ENCODE assay signal across 13 mouse cellular contexts in genomic region chr16:21318009-21318639, GRCm38 (mm10).
DNase-seq lines count a peak whose midpoint lies in the region; ATAC-seq lines count a peak whose summit lies in the region.
"Had no signal": no experiment of that assay in that cellular context is flagged by ENCODE, and none has a peak within 500 bp of the region (broad histone marks: within the 10 kb centered on the region; RNA-seq: fewer than 3 reads in every experiment).

No protein-coding gene starts in this region.

- peak overlapping the region; percentile 77 for H3K27ac ChIP-seq in heart, embryonic 10.5 days
- peak overlapping the region; percentile 61 for H3K27ac ChIP-seq in embryonic facial prominence, embryonic 14.5 days (replicated peaks; ENCODE audit: low read depth, low read length)
- peak overlapping the region; percentile 29; the same call in 1 of the 2 replicates for H3K27ac ChIP-seq in limb, embryonic 13.5 days
- H3K27ac ChIP-seq: kidney, postnatal 0 days had no signal

- H3K36me3 ChIP-seq in heart, embryonic 10.5 days = no peaks in the 10 kb centered on the region
- H3K36me3 ChIP-seq in embryonic facial prominence, embryonic 14.5 days (ENCODE audit: control insufficient read depth, insufficient read depth, low read length) = no peaks in the 10 kb centered on the region
- H3K36me3 ChIP-seq in limb, embryonic 13.5 days = no peaks in the 10 kb centered on the region

- no peaks in the 10 kb centered on the region for H3K9me3 ChIP-seq in heart, embryonic 10.5 days
- no peaks in the 10 kb centered on the region for H3K9me3 ChIP-seq in embryonic facial prominence, embryonic 14.5 days (ENCODE audit: control insufficient read depth, low read length)
- no peaks in the 10 kb centered on the region for H3K9me3 ChIP-seq in limb, embryonic 13.5 days

- DNase-seq in heart, embryonic 10.5 days (ENCODE audit: low spot score) = no peak
- no peak for DNase-seq in heart, postnatal 36 days
- DNase-seq in 3T3-L1 (ENCODE audit: low read depth, low spot score) = peak; percentile 71
- DNase-seq in embryonic facial prominence, embryonic 14.5 days (ENCODE audit: low spot score) = no peak
- no peak for DNase-seq in natural killer cell, adult 2 months (ENCODE audit: low spot score in 2 of 2)
- no peak for DNase-seq in kidney, postnatal 10 days
- no peak for DNase-seq in adrenal gland, postnatal 14 days
- DNase-seq: cerebellum, postnatal 36 days; lung, adult 2 months had no signal

- H3K4me1 ChIP-seq in heart, embryonic 10.5 days = peaks cover 65% of the 10 kb centered on the region
- H3K4me1 ChIP-seq in embryonic facial prominence, embryonic 14.5 days (ENCODE audit: control insufficient read depth, insufficient read depth, low read length) = peaks cover 50% of the 10 kb centered on the region
- peaks cover 76% of the 10 kb centered on the region for H3K4me1 ChIP-seq in limb, embryonic 13.5 days

- H3K4me3 ChIP-seq in heart, embryonic 10.5 days = no peak overlapping the region
- no peak overlapping the region for H3K4me3 ChIP-seq in embryonic facial prominence, embryonic 14.5 days (ENCODE audit: low read depth, low read length)
- H3K4me3 ChIP-seq in limb, embryonic 13.5 days = no peak overlapping the region
- H3K4me3 ChIP-seq: erythroblast, embryonic 14.5 days had no signal

- H3K4me2 ChIP-seq in embryonic facial prominence, embryonic 14.5 days (ENCODE audit: low read depth, low read length) = no peak overlapping the region
- no peak overlapping the region for H3K4me2 ChIP-seq in limb, embryonic 13.5 days (replicated peaks)

- 59% methylated on average over 7 of the region's 7 CpGs for WGBS in heart, embryonic 10.5 days
- 61% methylated on average over 7 of the region's 7 CpGs for WGBS in embryonic facial prominence, embryonic 14.5 days
- WGBS in limb, embryonic 13.5 days = 62% methylated on average over 7 of the region's 7 CpGs

- intact Hi-C loops in heart, postnatal 36 days (cut with DNase I) = no loop called here

- ATAC-seq in embryonic facial prominence, embryonic 14.5 days (ENCODE audit: low read depth) = no peak
- no peak for ATAC-seq in limb, embryonic 13.5 days (ENCODE audit: low FRiP score, low read depth)
- ATAC-seq: intestine, embryonic 16.5 days had no signal

- no peaks in the 10 kb centered on the region for H3K27me3 ChIP-seq in heart, embryonic 10.5 days (ENCODE audit: insufficient read depth, poor library complexity, severe bottlenecking)
- H3K27me3 ChIP-seq in embryonic facial prominence, embryonic 14.5 days (replicated peaks; ENCODE audit: control insufficient read depth, insufficient read depth, low read length) = no peaks in the 10 kb centered on the region
- no peaks in the 10 kb centered on the region for H3K27me3 ChIP-seq in limb, embryonic 13.5 days

- no peak overlapping the region for H3K9ac ChIP-seq in embryonic facial prominence, embryonic 14.5 days (ENCODE audit: low read depth, low read length)
- no peak overlapping the region for H3K9ac ChIP-seq in limb, embryonic 13.5 days
